Mouse (Mus musculus): ENCODE measurements around the gene Ttc16. TPM values are rescaled to one million over a fixed set of nuclear protein-coding genes. Genes with fewer than 3 reads are reported as not detected.

Gene Ttc16
- polyA plus RNA-seq, 1 experiment, result 0.14 TPM

- Histone ChIP-seq H3K79me3 (ENCODE audit: low read depth) (no peaks in the 10 kb centered on the region), H3K36me3 (ENCODE audit: control insufficient read depth, insufficient read depth) (peaks cover 47% of the 10 kb centered on the region), H3K4me3 (ENCODE audit: insufficient read depth, poor library complexity, severe bottlenecking) (no peak overlapping the region), H3K27me3 (ENCODE audit: control insufficient read depth, insufficient read depth, insufficient read length) (no peaks in the 10 kb centered on the region), H3ac (ENCODE audit: control insufficient read depth, insufficient read length, low read depth) (no peak overlapping the region), H3K79me2 (ENCODE audit: control insufficient read depth, insufficient read depth) (no peaks in the 10 kb centered on the region)
- no peak for TF ChIP-seq USF1 (IDR thresholded peaks at IDR 0.05; ENCODE audit: low read depth)
- no peak for TF ChIP-seq MYOG (IDR thresholded peaks at IDR 0.05; ENCODE audit: control insufficient read depth, extremely low read depth, insufficient read length)
Observed at GRCm38 (mm10) chr2:32816497-32816896, 41.1 kb upstream of the Ttc16 start.

GRCm38 (mm10) chr2:32811959-32812358 is 36.5 kb upstream of the Ttc16 start:
- no peak overlapping the region for H3ac ChIP-seq (ENCODE audit: control insufficient read depth, insufficient read length, low read depth)
- TF ChIP-seq MYOG (IDR thresholded peaks at IDR 0.05; ENCODE audit: control insufficient read depth, extremely low read depth, insufficient read length) (no peak), FOSL1 (IDR thresholded peaks at IDR 0.05; ENCODE audit: insufficient read depth, low read length, poor library complexity, severe bottlenecking) (no peak), USF1 (IDR thresholded peaks at IDR 0.05; ENCODE audit: low read depth) (no peak), MYOD1 (IDR thresholded peaks at IDR 0.05; ENCODE audit: control insufficient read depth, insufficient read length, low read depth) (no peak), MAX (IDR thresholded peaks at IDR 0.05) (no peak)
- no peak overlapping the region for H3K4me3 ChIP-seq (ENCODE audit: insufficient read depth, poor library complexity, severe bottlenecking)
- peaks cover 50% of the 10 kb centered on the region for H3K36me3 ChIP-seq (ENCODE audit: control insufficient read depth, insufficient read depth)
- H3K79me3 ChIP-seq (ENCODE audit: low read depth), result no peaks in the 10 kb centered on the region
- H3K27me3 ChIP-seq (ENCODE audit: control insufficient read depth, insufficient read depth, insufficient read length), result no peaks in the 10 kb centered on the region
- H3K79me2 ChIP-seq (ENCODE audit: control insufficient read depth, insufficient read depth), result no peaks in the 10 kb centered on the region

- Histone ChIP-seq H3K4me3 (ENCODE audit: insufficient read depth, poor library complexity, severe bottlenecking) (no peak overlapping the region), H3K27me3 (ENCODE audit: control insufficient read depth, insufficient read depth, insufficient read length) (no peaks in the 10 kb centered on the region), H3K36me3 (ENCODE audit: control insufficient read depth, insufficient read depth) (peaks cover 30% of the 10 kb centered on the region), H3ac (ENCODE audit: control insufficient read depth, insufficient read length, low read depth) (no peak overlapping the region), H3K79me2 (ENCODE audit: control insufficient read depth, insufficient read depth) (no peaks in the 10 kb centered on the region), H3K79me3 (ENCODE audit: low read depth) (no peaks in the 10 kb centered on the region)
- TF ChIP-seq MYOG (IDR thresholded peaks at IDR 0.05; ENCODE audit: control insufficient read depth, extremely low read depth, insufficient read length), result no peak
- TF ChIP-seq FOSL1 (IDR thresholded peaks at IDR 0.05; ENCODE audit: insufficient read depth, low read length, poor library complexity, severe bottlenecking), result no peak
- no peak for TF ChIP-seq USF1 (IDR thresholded peaks at IDR 0.05; ENCODE audit: low read depth)
- no peak for TF ChIP-seq MYOD1 (IDR thresholded peaks at IDR 0.05; ENCODE audit: control insufficient read depth, insufficient read length, low read depth)
- no peak for TF ChIP-seq MAX (IDR thresholded peaks at IDR 0.05)
- no peak for TF ChIP-seq CTCF (IDR thresholded peaks at IDR 0.05; ENCODE audit: control insufficient read depth, insufficient read depth, insufficient read length)
Observed at GRCm38 (mm10) chr2:32808816-32809566, 33.6 kb upstream of the Ttc16 start.

- Histone ChIP-seq H3K79me3 (ENCODE audit: low read depth) (no peaks in the 10 kb centered on the region), H3ac (ENCODE audit: control insufficient read depth, insufficient read length, low read depth) (no peak overlapping the region), H3K4me3 (ENCODE audit: insufficient read depth, poor library complexity, severe bottlenecking) (no peak overlapping the region), H3K79me2 (ENCODE audit: control insufficient read depth, insufficient read depth) (no peaks in the 10 kb centered on the region), H3K27me3 (ENCODE audit: control insufficient read depth, insufficient read depth, insufficient read length) (no peaks in the 10 kb centered on the region), H3K36me3 (ENCODE audit: control insufficient read depth, insufficient read depth) (peaks cover 56% of the 10 kb centered on the region)
- TF ChIP-seq MYOG (IDR thresholded peaks at IDR 0.05; ENCODE audit: control insufficient read depth, extremely low read depth, insufficient read length) (no peak), FOSL1 (IDR thresholded peaks at IDR 0.05; ENCODE audit: insufficient read depth, low read length, poor library complexity, severe bottlenecking) (no peak), CTCF (IDR thresholded peaks at IDR 0.05; ENCODE audit: control insufficient read depth, insufficient read depth, insufficient read length) (no peak), MYOD1 (IDR thresholded peaks at IDR 0.05; ENCODE audit: control insufficient read depth, insufficient read length, low read depth) (no peak), MAX (IDR thresholded peaks at IDR 0.05) (no peak), USF1 (IDR thresholded peaks at IDR 0.05; ENCODE audit: low read depth) (no peak), CEBPB (IDR thresholded peaks at IDR 0.05; ENCODE audit: low read depth) (no peak)
Observed at GRCm38 (mm10) chr2:32798251-32798962, 23.0 kb upstream of the Ttc16 start.

GRCm38 (mm10) chr2:32795748-32796418 is 20.4 kb upstream of the Ttc16 start:
- H3K79me2 ChIP-seq (ENCODE audit: control insufficient read depth, insufficient read depth), result no peaks in the 10 kb centered on the region
- H3K79me3 ChIP-seq (ENCODE audit: low read depth), result no peaks in the 10 kb centered on the region
- H3ac ChIP-seq (ENCODE audit: control insufficient read depth, insufficient read length, low read depth), result no peak overlapping the region
- peaks cover 54% of the 10 kb centered on the region for H3K36me3 ChIP-seq (ENCODE audit: control insufficient read depth, insufficient read depth)
- H3K4me3 ChIP-seq (ENCODE audit: insufficient read depth, poor library complexity, severe bottlenecking), result no peak overlapping the region
- no peaks in the 10 kb centered on the region for H3K27me3 ChIP-seq (ENCODE audit: control insufficient read depth, insufficient read depth, insufficient read length)
- TF ChIP-seq CEBPB (IDR thresholded peaks at IDR 0.05; ENCODE audit: low read depth), result no peak
- no peak for TF ChIP-seq MYOG (IDR thresholded peaks at IDR 0.05; ENCODE audit: control insufficient read depth, extremely low read depth, insufficient read length)
- no peak for TF ChIP-seq FOSL1 (IDR thresholded peaks at IDR 0.05; ENCODE audit: insufficient read depth, low read length, poor library complexity, severe bottlenecking)
- no peak for TF ChIP-seq MYOD1 (IDR thresholded peaks at IDR 0.05; ENCODE audit: control insufficient read depth, insufficient read length, low read depth)
- no peak for TF ChIP-seq CTCF (IDR thresholded peaks at IDR 0.05; ENCODE audit: control insufficient read depth, insufficient read depth, insufficient read length)
- no peak for TF ChIP-seq MAX (IDR thresholded peaks at IDR 0.05)
- TF ChIP-seq USF1 (IDR thresholded peaks at IDR 0.05; ENCODE audit: low read depth), result no peak

Data from C2C12 (cell line).